Mouse (Mus musculus) cortical plate, adult 2 months (tissue): ENCODE measurements around the gene Tpi1.

Experiments
- CTCF ChIP-seq: fragments of 200-500 bp; IDR thresholded peaks from 2 replicates; pipeline ENCODE4 v1.5.1; 2011; ENCODE audit warnings: mild to moderate bottlenecking, control low read depth, low read length; ENCODE audit not compliant: insufficient read depth; ENCODE audit errors: extremely low read depth
- POLR2A ChIP-seq: fragments of 200-500 bp; IDR thresholded peaks from 2 replicates; pipeline ENCODE4 v1.6.1; 2011; ENCODE audit warnings: mild to moderate bottlenecking, low read length, control low read depth; ENCODE audit not compliant: insufficient read depth; ENCODE audit errors: extremely low read depth

DNA sequence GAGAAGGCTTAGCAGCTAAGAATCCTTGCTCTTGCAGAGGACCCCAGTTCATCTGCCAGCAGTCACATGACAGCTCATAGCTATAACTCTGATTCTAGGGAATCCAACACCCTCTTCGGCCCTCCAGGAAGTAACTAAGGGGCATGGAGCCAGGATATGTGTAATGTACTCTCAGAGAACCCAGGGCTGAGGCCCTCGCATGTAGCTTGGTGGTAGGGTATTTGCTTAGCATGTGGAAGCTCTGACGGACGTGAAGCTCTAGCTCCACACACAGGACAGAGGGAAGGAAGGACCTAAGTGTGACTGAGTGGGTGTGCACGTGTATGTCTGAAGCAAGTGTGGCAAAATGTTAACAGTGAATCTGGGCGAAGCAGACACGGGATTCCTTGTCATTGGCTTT is 22.3 kb upstream of the Tpi1 start:
- TF ChIP-seq POLR2A: no peak
- no peak for TF ChIP-seq CTCF
